Mouse (Mus musculus) lung, postnatal 0 days (tissue): ENCODE measurements around the gene Capn8.

Source experiments
- CTCF ChIP-seq: IDR thresholded peaks from 2 replicates; pipeline ENCODE4 v1.5.1; 2016; ENCODE audit warnings: antibody characterized with exemption, mild to moderate bottlenecking
- EP300 ChIP-seq: IDR thresholded peaks from 2 replicates; pipeline ENCODE4 v1.6.1; 2016; ENCODE audit warnings: antibody characterized with exemption, mild to moderate bottlenecking, control low read depth

- TF ChIP-seq CTCF (no peak), EP300 (no peak)
Measured at GRCm38 (mm10) chr1:182591491-182591890, 26.7 kb downstream of the Capn8 start.
